Mouse (Mus musculus): ENCODE measurements at regions not wholly inside any gene's neighbourhood (a gene's known extent, or its start where the extent isn't known, plus 50 kb on each side); places are given as distances from the start of the nearest gene placed in this dataset.

- TF ChIP-seq CTCF (IDR thresholded peaks at IDR 0.05; ENCODE audit: control insufficient read depth, insufficient read depth, insufficient read length), result no peak
- no peak for TF ChIP-seq MYOG (IDR thresholded peaks at IDR 0.05; ENCODE audit: control insufficient read depth, extremely low read depth, insufficient read length)
- no peak for TF ChIP-seq CEBPB (IDR thresholded peaks at IDR 0.05; ENCODE audit: low read depth)
- TF ChIP-seq USF1 (IDR thresholded peaks at IDR 0.05; ENCODE audit: low read depth), result no peak
- no peak for TF ChIP-seq MAX (IDR thresholded peaks at IDR 0.05)
- TF ChIP-seq FOSL1 (IDR thresholded peaks at IDR 0.05; ENCODE audit: insufficient read depth, low read length, poor library complexity, severe bottlenecking), result no peak
- no peak for TF ChIP-seq MYOD1 (IDR thresholded peaks at IDR 0.05; ENCODE audit: control insufficient read depth, insufficient read length, low read depth)
Measured at GRCm38 (mm10) chr4:72324913-72325312, 124.2 kb upstream of the Tle1 start.

All from C2C12 (cell line).